Mouse (Mus musculus) stomach, embryonic 16.5 days (tissue): ENCODE results near the gene Styxl1. TPM values are rescaled to one million over a fixed set of nuclear protein-coding genes. Genes with fewer than 3 reads are reported as not detected.

Experiments
- ATAC-seq: fragments of 200-750 bp; cut with Nextera tagmentation; 2 replicates; pipeline ENCODE4 v1.8.0; 2017; ENCODE audit warnings: moderate number of reproducible peaks, moderate TSS enrichment; ENCODE audit not compliant: insufficient read depth, low FRiP score
- H3K27ac ChIP-seq: fragments of 300-500 bp; sonication (generic); 2 replicates; pipeline ENCODE4 v1.5.1; 2014; ENCODE audit warnings: low read length
- H3K27me3 ChIP-seq: fragments of 300-500 bp; sonication (generic); 2 replicates; pipeline ENCODE4 v1.6.1; 2014; ENCODE audit warnings: low read length, control low read depth, mixed read lengths; ENCODE audit not compliant: control insufficient read depth, insufficient read depth
- H3K36me3 ChIP-seq: fragments of 300-500 bp; sonication (generic); 2 replicates; pipeline ENCODE4 v1.6.1; 2014; ENCODE audit warnings: low read length; ENCODE audit not compliant: control insufficient read depth, insufficient read depth
- H3K4me1 ChIP-seq: fragments of 300-500 bp; sonication (generic); 2 replicates; pipeline ENCODE4 v1.6.1; 2014; ENCODE audit warnings: low read length, control low read depth, mixed read lengths; ENCODE audit not compliant: control insufficient read depth, insufficient read depth
- H3K4me2 ChIP-seq: fragments of 300-500 bp; sonication (generic); 2 replicates; pipeline ENCODE4 v1.6.1; 2014; ENCODE audit warnings: low read depth, low read length, mixed read lengths
- H3K4me3 ChIP-seq: fragments of 300-500 bp; sonication (generic); replicated peaks from 2 replicates; pipeline ENCODE4 v1.5.1; 2014; ENCODE audit warnings: mild to moderate bottlenecking, low read length
- H3K9ac ChIP-seq: fragments of 300-500 bp; sonication (generic); 2 replicates; pipeline ENCODE4 v1.6.1; 2014; ENCODE audit warnings: low read length
- H3K9me3 ChIP-seq: fragments of 300-500 bp; sonication (generic); replicated peaks from 2 replicates; pipeline ENCODE4 v1.6.1; 2016; ENCODE audit warnings: low read length, control low read depth; ENCODE audit not compliant: control insufficient read depth
- WGBS: fragments of 180-500 bp; shearing (Covaris S2); extraction: QIAGEN DNeasy Blood & Tissue Kit; methylation state at CpG from one replicate; pipeline ENCODE4 v1.1.7; 2014; 5-methylcytosine and 5-hydroxymethylcytosine counted together
- microRNA-seq: library from miRNA; unstranded; fragments of <30 nt; microRNA quantifications from one replicate; pipeline ENCODE4, GENCODE M21; 2016
- polyA plus RNA-seq: library from polyadenylated mRNA; unstranded; fragments of >200 nt; fragmentation: Nextera tagmentation; extraction: Ambion mirVana; gene quantifications from 2 replicates; pipeline ENCODE4 v1.2.1, GENCODE M21; 2015

Gene Styxl1
- polyA plus RNA-seq, 1 experiment from 2014 or later: 0.27 TPM

DNA sequence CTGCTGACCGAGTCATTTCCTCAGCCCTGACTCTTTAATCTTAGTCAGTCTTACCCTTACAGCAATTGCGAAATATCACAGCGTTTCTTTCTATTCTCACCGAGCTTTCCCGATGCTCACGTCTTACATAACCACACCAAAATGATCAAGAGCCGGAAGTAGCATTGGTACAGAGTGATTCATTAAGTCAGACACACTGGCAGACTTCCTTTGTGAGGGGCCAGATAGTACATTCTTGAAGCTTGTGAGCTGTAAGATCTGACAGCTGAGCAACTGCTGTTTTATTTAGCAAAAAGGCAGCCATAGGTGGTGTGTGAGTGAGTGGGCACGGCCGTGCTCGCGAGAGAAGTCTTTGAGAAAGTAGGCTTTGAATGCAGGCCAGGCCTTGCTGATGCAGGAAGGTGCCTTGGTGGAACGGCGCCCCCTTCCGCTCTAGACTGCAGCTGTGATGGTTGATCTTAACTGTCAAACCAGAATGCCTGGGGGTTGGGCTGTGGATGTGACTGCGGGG lies 75.4 kb downstream of the Styxl1 start:
- Histone ChIP-seq H3K4me2 (no peak overlapping the region), H3K4me1 (peaks cover 7% of the 10 kb centered on the region; the same call in 1 of the 2 replicates), H3K4me3 (no peak overlapping the region), H3K27me3 (no peaks in the 10 kb centered on the region), H3K9me3 (no peaks in the 10 kb centered on the region), H3K36me3 (no peaks in the 10 kb centered on the region), H3K27ac (peak overlapping the region; percentile 44), H3K9ac (no peak overlapping the region)
- 0 out of 2 replicates have a peak, but pooled peaks have one; percentile 29 for ATAC-seq
- 59% methylated on average over 15 of the region's 15 CpGs for WGBS

DNA sequence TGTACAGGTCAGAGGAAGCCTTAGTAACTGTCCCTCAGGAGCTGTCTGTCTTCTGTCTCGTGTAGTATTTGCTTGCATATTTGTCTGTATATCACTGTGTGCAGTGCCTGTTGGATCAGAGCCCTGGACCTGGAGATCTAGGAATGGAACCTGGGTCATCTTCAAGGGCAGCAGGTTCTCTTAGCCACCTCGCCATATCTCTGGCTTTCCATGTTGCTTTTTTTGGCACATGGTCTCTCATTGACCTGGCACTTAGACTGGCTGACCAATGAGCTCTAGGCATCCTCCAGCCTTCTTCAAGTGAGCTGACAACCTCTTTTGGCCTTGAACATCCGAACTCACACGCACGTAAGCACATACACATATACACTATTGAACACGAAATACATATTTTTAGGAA lies 76.0 kb downstream of the Styxl1 start:
- ATAC-seq: no peak
- no peaks in the 10 kb centered on the region for H3K9me3 ChIP-seq
- H3K36me3 ChIP-seq: no peaks in the 10 kb centered on the region
- 86% methylated on average over 6 of the region's 6 CpGs for WGBS
- no peak overlapping the region for H3K4me2 ChIP-seq
- peak overlapping the region; percentile 44; the same call in 1 of the 2 replicates for H3K27ac ChIP-seq
- H3K9ac ChIP-seq: no peak overlapping the region
- peaks cover 7% of the 10 kb centered on the region; the same call in 1 of the 2 replicates for H3K4me1 ChIP-seq
- no peak overlapping the region for H3K4me3 ChIP-seq
- no peaks in the 10 kb centered on the region for H3K27me3 ChIP-seq

DNA sequence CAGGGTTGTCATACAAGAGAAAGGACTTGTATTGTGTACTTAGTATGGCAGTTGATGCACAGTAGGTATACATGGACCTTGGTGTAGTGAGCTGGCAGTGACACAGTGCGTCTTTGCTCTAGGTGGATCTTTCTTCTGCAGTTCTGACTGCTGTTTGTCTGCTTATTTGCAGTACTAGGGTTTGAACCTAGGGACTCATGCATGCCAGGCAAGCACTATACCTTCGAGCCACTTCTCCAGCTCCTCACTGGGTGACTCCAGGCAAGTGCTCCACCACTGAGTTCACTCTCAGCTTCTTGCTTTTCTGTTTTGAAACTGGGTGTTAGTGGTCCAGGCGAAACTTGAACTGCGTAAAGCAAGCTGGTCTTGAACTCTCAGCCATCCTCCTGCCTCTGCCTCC lies 76.6 kb downstream of the Styxl1 start:
- H3K27ac ChIP-seq: no peak overlapping the region
- H3K27me3 ChIP-seq: no peaks in the 10 kb centered on the region
- no peaks in the 10 kb centered on the region for H3K36me3 ChIP-seq
- WGBS: 95% methylated on average over 4 of the region's 4 CpGs
- H3K9me3 ChIP-seq: no peaks in the 10 kb centered on the region
- peaks cover 7% of the 10 kb centered on the region; the same call in 1 of the 2 replicates for H3K4me1 ChIP-seq
- ATAC-seq: no peak
- no peak overlapping the region for H3K4me2 ChIP-seq
- no peak overlapping the region for H3K4me3 ChIP-seq
- no peak overlapping the region for H3K9ac ChIP-seq

DNA sequence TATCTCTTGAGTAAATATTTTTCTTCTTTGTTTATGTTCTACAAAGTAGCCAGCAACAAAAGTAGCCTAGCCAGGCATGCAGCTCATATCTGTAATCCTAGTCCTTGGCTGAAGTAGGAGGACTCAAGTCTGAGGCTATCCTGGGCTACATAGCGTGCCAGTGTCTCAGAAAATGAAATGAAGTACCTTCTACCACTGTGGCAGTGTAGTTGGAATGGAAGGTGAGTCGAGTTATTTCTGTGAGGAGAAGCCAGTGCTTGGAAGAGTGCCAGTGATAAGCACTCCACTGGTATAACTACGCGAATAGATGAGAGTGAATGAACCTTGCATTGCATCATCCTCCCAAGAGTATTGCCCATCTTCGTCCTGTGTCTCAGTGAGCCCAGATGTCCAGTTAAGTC lies 80.5 kb downstream of the Styxl1 start:
- no peak overlapping the region for H3K27ac ChIP-seq
- H3K4me3 ChIP-seq: no peak overlapping the region
- no peaks in the 10 kb centered on the region for H3K9me3 ChIP-seq
- peaks cover 1% of the 10 kb centered on the region; the same call in 1 of the 2 replicates for H3K4me1 ChIP-seq
- no peak for ATAC-seq
- H3K27me3 ChIP-seq: no peaks in the 10 kb centered on the region
- H3K4me2 ChIP-seq: no peak overlapping the region
- 73% methylated on average over 5 of the region's 5 CpGs for WGBS
- H3K9ac ChIP-seq: no peak overlapping the region
- H3K36me3 ChIP-seq: no peaks in the 10 kb centered on the region

Small RNA genes within 50 kb of the gene (microRNA-seq; reads per million reads assigned to microRNA genes)
- gene Mir7034: not detected

Other genes with a start within 250 kb of the Styxl1 start
- 22.2 and 26.5 TPM in 2 replicates for gene Hip1, start 233.3 kb downstream of the Styxl1 start, polyA plus RNA-seq
- gene Ccl26, start 214.8 kb downstream of the Styxl1 start, polyA plus RNA-seq: not detected in 2 replicates
- 5.4 and 8.6 TPM in 2 replicates for gene Ccl24, start 205.3 kb downstream of the Styxl1 start, polyA plus RNA-seq
- 41.3 and 46.0 TPM in 2 replicates for gene Rhbdd2, start 145.8 kb downstream of the Styxl1 start, polyA plus RNA-seq
- gene Por, start 108.4 kb downstream of the Styxl1 start, polyA plus RNA-seq: 136 and 177 TPM in 2 replicates
- gene Tmem120a, start 33.9 kb downstream of the Styxl1 start, polyA plus RNA-seq: 44.1 and 46.0 TPM in 2 replicates
- gene Mdh2, start 95 bp upstream of the Styxl1 start, polyA plus RNA-seq: 547 and 553 TPM in 2 replicates
- 1.2 TPM in 2 replicates for gene Srrm3, start 28.5 kb upstream of the Styxl1 start, polyA plus RNA-seq
- gene Hspb1, start 109.5 kb upstream of the Styxl1 start, polyA plus RNA-seq: 649 and 704 TPM in 2 replicates
- 195 and 199 TPM in 2 replicates for gene Ywhag, start 156.2 kb upstream of the Styxl1 start, polyA plus RNA-seq
- gene Ssc4d, start 196.1 kb upstream of the Styxl1 start, polyA plus RNA-seq: 1.4 and 2.9 TPM in 2 replicates
- gene Zp3, start 201.7 kb upstream of the Styxl1 start, polyA plus RNA-seq: 1.8 and 2.0 TPM in 2 replicates
- 23.7 and 24.5 TPM in 2 replicates for gene Dtx2, start 216.4 kb upstream of the Styxl1 start, polyA plus RNA-seq